Mouse (Mus musculus) MEL (cell line): Measurements from ENCODE around the gene Magohb. TPM values are rescaled to one million over a fixed set of nuclear protein-coding genes. Genes with fewer than 3 reads are reported as not detected.
A peak's percentile ranks its signal among the peaks of the same experiment; 100 is the strongest.

Source experiments
- DNase-seq: peaks from one replicate; pipeline ENCODE4 v3.0.0; 2011; ENCODE audit warnings: low read depth, low spot score
- H3K27ac ChIP-seq: 2 replicates; pipeline ENCODE4 v1.5.1; 2012; ENCODE audit warnings: low read depth, mild to moderate bottlenecking, control low read depth, low read length, moderate library complexity; ENCODE audit not compliant: control insufficient read depth
- H3K27me3 ChIP-seq, 2 experiments: fragments of 150-350 bp in 1 of 2; sonication (generic) in 1 of 2; 2 replicates each; pipeline ENCODE4 v1.6.1; 2012; ENCODE audit warnings: low read length in 2 of 2, mild to moderate bottlenecking in 2 of 2, improper control_type of control experiment in 1 of 2, moderate library complexity in 1 of 2; ENCODE audit not compliant: insufficient read depth in 2 of 2, control insufficient read depth in 1 of 2
- H3K36me3 ChIP-seq, 2 experiments: 2 replicates each; pipeline ENCODE4 v1.6.1; 2012 to 2014; ENCODE audit warnings: low read length in 2 of 2, improper control_type of control experiment in 1 of 2, inconsistent platforms in 1 of 2, mild to moderate bottlenecking in 1 of 2; ENCODE audit not compliant: insufficient read depth in 2 of 2, control insufficient read depth in 1 of 2
- H3K4me1 ChIP-seq, 2 experiments: fragments of 150-350 bp in 1 of 2; sonication (generic) in 1 of 2; 2 replicates each; pipeline ENCODE4 v1.6.1; 2012; ENCODE audit warnings: low read length in 2 of 2, improper control_type of control experiment in 1 of 2, mild to moderate bottlenecking in 1 of 2; ENCODE audit not compliant: insufficient read depth in 2 of 2, control insufficient read depth in 1 of 2
- H3K4me3 ChIP-seq, 2 experiments: fragments of 150-350 bp in 1 of 2; sonication (generic) in 1 of 2; 2 replicates each; pipeline ENCODE4 v1.5.1; 2012; ENCODE audit warnings: low read depth in 2 of 2, low read length in 2 of 2, mild to moderate bottlenecking in 2 of 2, moderate library complexity in 2 of 2, control low read depth in 1 of 2, improper control_type of control experiment in 1 of 2; ENCODE audit not compliant: control insufficient read depth in 1 of 2, insufficient read depth in 1 of 2
- H3K79me2 ChIP-seq: 2 replicates; pipeline ENCODE4 v1.6.1; 2012; ENCODE audit warnings: mild to moderate bottlenecking, low read length, moderate library complexity; ENCODE audit not compliant: control insufficient read depth, poor library complexity, insufficient read depth
- H3K9ac ChIP-seq: 2 replicates; pipeline ENCODE4 v1.6.1; 2012; ENCODE audit warnings: low read depth, mild to moderate bottlenecking, control low read depth, low read length, moderate library complexity; ENCODE audit not compliant: control insufficient read depth, poor library complexity, severe bottlenecking
- H3K9me3 ChIP-seq: fragments of 150-350 bp; sonication (generic); replicated peaks from 2 replicates; pipeline ENCODE4 v1.6.1; 2012; ENCODE audit warnings: mild to moderate bottlenecking, low read length, improper control_type of control experiment, moderate library complexity; ENCODE audit not compliant: insufficient read depth
- CHD2 ChIP-seq: IDR thresholded peaks from 2 replicates; pipeline ENCODE4 v1.6.1; 2011; ENCODE audit warnings: low read length, improper control_type of control experiment
- E2F4 ChIP-seq: IDR thresholded peaks from 2 replicates; pipeline ENCODE4 v1.6.1; 2011; ENCODE audit warnings: low read depth, low read length, improper control_type of control experiment, borderline replicate concordance
- ELF1 ChIP-seq: IDR thresholded peaks from 2 replicates; pipeline ENCODE4 v1.6.1; 2014; ENCODE audit warnings: low read depth, mild to moderate bottlenecking, inconsistent platforms, low read length, improper control_type of control experiment, moderate library complexity
- EP300 ChIP-seq, 2 experiments: IDR thresholded peaks; 2 replicates each; pipeline ENCODE4 v1.6.1; 2011; ENCODE audit warnings: improper control_type of control experiment in 2 of 2, low read length in 2 of 2, low read depth in 1 of 2, mild to moderate bottlenecking in 1 of 2
- ETS1 ChIP-seq: IDR thresholded peaks from 2 replicates; pipeline ENCODE4 v1.6.1; 2012; ENCODE audit warnings: low read depth, mild to moderate bottlenecking, inconsistent platforms, low read length, improper control_type of control experiment, moderate library complexity
- HCFC1 ChIP-seq: IDR thresholded peaks from 2 replicates; pipeline ENCODE4 v1.6.1; 2012; ENCODE audit warnings: low read depth, mild to moderate bottlenecking, inconsistent platforms, low read length, improper control_type of control experiment, moderate library complexity
- KAT2A ChIP-seq: conservative IDR thresholded peaks from 2 replicates; pipeline ENCODE4 v1.6.1; 2012; ENCODE audit warnings: low read depth, low read length, improper control_type of control experiment, inconsistent platforms
- MAFK ChIP-seq: IDR thresholded peaks from 2 replicates; pipeline ENCODE4 v1.6.1; 2011; ENCODE audit warnings: low read depth, mild to moderate bottlenecking, low read length, improper control_type of control experiment, borderline replicate concordance
- MAZ ChIP-seq: IDR thresholded peaks from 2 replicates; pipeline ENCODE4 v1.6.1; 2012; ENCODE audit warnings: low read depth, mild to moderate bottlenecking, inconsistent platforms, low read length, improper control_type of control experiment
- MEF2A ChIP-seq: IDR thresholded peaks from 2 replicates; pipeline ENCODE4 v1.6.1; 2014; ENCODE audit warnings: low read depth, mild to moderate bottlenecking, inconsistent platforms, low read length, improper control_type of control experiment; ENCODE audit not compliant: poor library complexity, insufficient replicate concordance, severe bottlenecking; ENCODE audit errors: extremely low read depth
- MYB ChIP-seq: IDR thresholded peaks from 2 replicates; pipeline ENCODE4 v1.6.1; 2011; ENCODE audit warnings: mild to moderate bottlenecking, low read depth, low read length, improper control_type of control experiment
- NELFE ChIP-seq: IDR thresholded peaks from 2 replicates; pipeline ENCODE4 v1.6.1; 2011; ENCODE audit warnings: low read depth, low read length, improper control_type of control experiment
- POLR2A ChIP-seq, 2 experiments: IDR thresholded peaks; 2 replicates each; pipeline ENCODE4 v1.6.1; 2011 to 2012; ENCODE audit warnings: low read length in 2 of 2, mild to moderate bottlenecking in 2 of 2, control low read depth in 1 of 2, improper control_type of control experiment in 1 of 2, low read depth in 1 of 2, moderate library complexity in 1 of 2; ENCODE audit not compliant: control insufficient read depth in 1 of 2, insufficient read depth in 1 of 2, poor library complexity in 1 of 2
- POLR2AphosphoS2 ChIP-seq: IDR thresholded peaks from 2 replicates; pipeline ENCODE4 v1.6.1; 2011; ENCODE audit warnings: low read length, improper control_type of control experiment
- SIN3A ChIP-seq: IDR thresholded peaks from 2 replicates; pipeline ENCODE4 v1.6.1; 2012; ENCODE audit warnings: low read length, improper control_type of control experiment, inconsistent platforms
- SMC3 ChIP-seq: IDR thresholded peaks from 2 replicates; pipeline ENCODE4 v1.6.1; 2011; ENCODE audit warnings: low read depth, low read length, improper control_type of control experiment
- TAL1 ChIP-seq: IDR thresholded peaks from 2 replicates; pipeline ENCODE4 v1.6.1; 2012; ENCODE audit warnings: mild to moderate bottlenecking, inconsistent platforms, low read length, moderate library complexity, mixed read lengths
- TCF12 ChIP-seq: IDR thresholded peaks from 2 replicates; pipeline ENCODE4 v1.6.1; 2014; ENCODE audit warnings: low read depth, mild to moderate bottlenecking, inconsistent platforms, low read length, improper control_type of control experiment, moderate library complexity
- USF1 ChIP-seq: IDR thresholded peaks from 2 replicates; pipeline ENCODE4 v1.6.1; 2014; ENCODE audit warnings: low read depth, mild to moderate bottlenecking, inconsistent platforms, low read length, improper control_type of control experiment, moderate library complexity
- USF2 ChIP-seq, 2 experiments: IDR thresholded peaks; 2 replicates each; pipeline ENCODE4 v1.6.1; 2011 to 2012; ENCODE audit warnings: improper control_type of control experiment in 2 of 2, low read length in 2 of 2, borderline replicate concordance in 1 of 2, inconsistent platforms in 1 of 2, low read depth in 1 of 2, mild to moderate bottlenecking in 1 of 2; ENCODE audit not compliant: insufficient read depth in 1 of 2
- ZKSCAN1 ChIP-seq: IDR thresholded peaks from 2 replicates; pipeline ENCODE4 v1.6.1; 2012; ENCODE audit warnings: low read depth, mild to moderate bottlenecking, inconsistent platforms, low read length, improper control_type of control experiment, moderate library complexity
- ZMIZ1 ChIP-seq: IDR thresholded peaks from 2 replicates; pipeline ENCODE4 v1.6.1; 2012; ENCODE audit warnings: low read depth, mild to moderate bottlenecking, inconsistent platforms, low read length, improper control_type of control experiment, moderate library complexity
- ZNF384 ChIP-seq: IDR thresholded peaks from 2 replicates; pipeline ENCODE4 v1.6.1; 2012; ENCODE audit warnings: low read depth, mild to moderate bottlenecking, inconsistent platforms, low read length, improper control_type of control experiment
- polyA plus RNA-seq, 2 experiments: library from polyadenylated mRNA; stranded (reverse) in 1 of 2; unstranded in 1 of 2; fragments of >175 nt in 1 of 2; fragments of >200 nt in 1 of 2; gene quantifications; 2 replicates each; pipeline versions ENCODE4 v1.2.1 to v1.2.4; 2012; ENCODE audit warnings: low replicate concordance in 2 of 2, low read depth in 1 of 2; ENCODE audit not compliant: insufficient read length in 2 of 2, insufficient read depth in 1 of 2, missing spikeins in 1 of 2
- total RNA-seq: library from RNA; depleted of rRNA; stranded (reverse); fragments of 300-350 nt; gene quantifications from 2 replicates; pipeline ENCODE4 v1.2.3, GENCODE M21; 2012

Magohb gene
- total and polyA plus RNA-seq, 3 experiments = 31.4 to 38.2 TPM; not detected in 1

GRCm38 (mm10) chr6:131316155-131317101, 23.4 kb upstream of the Magohb start:
- TF ChIP-seq POLR2A (IDR thresholded peaks at IDR 0.05; ENCODE audit: control insufficient read depth in 1 of 2, insufficient read depth in 1 of 2, low read depth in 1 of 2, low read length in 2 of 2, poor library complexity in 1 of 2) (no peak), NELFE (no peak), ZNF384 (peak; percentile 71), POLR2AphosphoS2 (no peak), ZKSCAN1 (no peak), SMC3 (no peak), USF1 (no peak), TAL1 (no peak)
- TF ChIP-seq, all 39 proteins: peak for 1
- no peaks in the 10 kb centered on the region for H3K9me3 ChIP-seq
- H3K36me3 ChIP-seq = no peaks in the 10 kb centered on the region
- no peak overlapping the region for H3K27ac ChIP-seq
- no peaks in the 10 kb centered on the region for H3K4me1 ChIP-seq
- no peaks in the 10 kb centered on the region; a peak in 1 of 4 replicates for H3K27me3 ChIP-seq
- no peak overlapping the region for H3K4me3 ChIP-seq
- no peaks in the 10 kb centered on the region for H3K79me2 ChIP-seq
- peak; percentile 31 for DNase-seq
- H3K9ac ChIP-seq = no peak overlapping the region

GRCm38 (mm10) chr6:131308031-131308430, 15.0 kb upstream of the Magohb start:
- no peaks in the 10 kb centered on the region for H3K36me3 ChIP-seq
- H3K4me1 ChIP-seq = no peaks in the 10 kb centered on the region
- H3K79me2 ChIP-seq = no peaks in the 10 kb centered on the region
- no peak for TF ChIP-seq ETS1
- TF ChIP-seq HCFC1 = no peak
- no peak for TF ChIP-seq USF2 (IDR thresholded peaks at IDR 0.05; ENCODE audit: borderline replicate concordance in 1 of 2, insufficient read depth in 1 of 2, low read depth in 1 of 2, low read length in 2 of 2)
- no peak for TF ChIP-seq MAFK
- TF ChIP-seq SMC3 = no peak
- TF ChIP-seq ZKSCAN1 = no peak
- TF ChIP-seq ZNF384 = no peak
- TF ChIP-seq MYB = no peak
- no peak for TF ChIP-seq SIN3A
- no peak for TF ChIP-seq MAZ
- TF ChIP-seq MEF2A = no peak
- TF ChIP-seq EP300 (IDR thresholded peaks at IDR 0.05; ENCODE audit: low read depth in 1 of 2, low read length in 2 of 2) = no peak
- no peak for TF ChIP-seq CHD2
- TF ChIP-seq E2F4 = no peak
- TF ChIP-seq TCF12 = no peak
- TF ChIP-seq POLR2A (IDR thresholded peaks at IDR 0.05; ENCODE audit: control insufficient read depth in 1 of 2, insufficient read depth in 1 of 2, low read depth in 1 of 2, low read length in 2 of 2, poor library complexity in 1 of 2) = no peak
- no peak for TF ChIP-seq ELF1
- no peak for TF ChIP-seq KAT2A
- no peak for TF ChIP-seq ZMIZ1
- DNase-seq = no peak
- no peaks in the 10 kb centered on the region; a peak in 1 of 4 replicates for H3K27me3 ChIP-seq
- no peak overlapping the region for H3K27ac ChIP-seq
- H3K9ac ChIP-seq = no peak overlapping the region
- H3K9me3 ChIP-seq = no peaks in the 10 kb centered on the region
- no peak overlapping the region for H3K4me3 ChIP-seq
